Mouse (Mus musculus) cerebellum, postnatal 36 days (tissue): Measurements from ENCODE around the gene Ear6.

Source experiments
- DNase-seq, 2 experiments: peaks; one replicate each; pipeline ENCODE4 v3.0.0; 2021 to 2022; ENCODE audit warnings: mixed read lengths in 2 of 2

Ear6 gene

DNA sequence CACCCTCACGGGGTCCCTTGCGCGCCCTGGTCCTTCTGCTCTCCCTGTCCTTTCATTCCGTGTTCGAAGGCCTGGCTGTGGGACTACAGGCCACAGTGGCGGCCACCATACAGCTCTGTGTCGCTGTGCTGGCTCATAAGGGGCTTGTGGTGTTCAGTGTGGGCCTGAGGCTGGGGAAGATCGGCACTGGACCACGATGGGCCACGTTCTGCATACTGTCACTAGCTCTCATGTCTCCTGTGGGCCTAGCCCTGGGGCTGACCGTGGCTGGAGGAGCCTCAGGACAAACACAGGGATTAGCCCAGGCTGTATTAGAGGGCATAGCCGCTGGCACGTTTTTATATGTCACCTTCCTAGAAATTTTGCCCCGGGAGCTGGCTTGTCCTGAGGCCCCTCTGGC is 41.6 kb downstream of the Ear6 start:
- no peak for DNase-seq

DNA sequence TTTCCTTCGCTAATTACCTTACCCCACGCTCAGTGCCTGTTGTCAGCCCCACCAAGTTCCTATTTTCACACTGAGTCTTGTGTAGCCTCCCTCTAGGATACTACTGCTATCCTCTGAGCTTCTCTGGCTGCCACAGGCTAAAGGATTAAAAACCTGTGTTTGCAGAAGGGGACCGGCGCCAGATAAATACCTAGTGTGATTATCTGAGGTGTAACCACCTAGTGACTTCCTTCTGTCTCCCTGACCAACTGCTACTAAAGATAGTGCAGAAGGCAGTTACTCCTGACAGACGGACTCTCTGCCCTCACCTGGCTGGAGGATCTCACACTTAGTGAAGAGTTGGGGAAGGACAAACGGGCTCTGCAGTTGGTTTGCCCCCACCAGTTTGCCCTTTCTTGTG is 42.5 kb downstream of the Ear6 start:
- DNase-seq: peak; percentile 25 to 49

DNA sequence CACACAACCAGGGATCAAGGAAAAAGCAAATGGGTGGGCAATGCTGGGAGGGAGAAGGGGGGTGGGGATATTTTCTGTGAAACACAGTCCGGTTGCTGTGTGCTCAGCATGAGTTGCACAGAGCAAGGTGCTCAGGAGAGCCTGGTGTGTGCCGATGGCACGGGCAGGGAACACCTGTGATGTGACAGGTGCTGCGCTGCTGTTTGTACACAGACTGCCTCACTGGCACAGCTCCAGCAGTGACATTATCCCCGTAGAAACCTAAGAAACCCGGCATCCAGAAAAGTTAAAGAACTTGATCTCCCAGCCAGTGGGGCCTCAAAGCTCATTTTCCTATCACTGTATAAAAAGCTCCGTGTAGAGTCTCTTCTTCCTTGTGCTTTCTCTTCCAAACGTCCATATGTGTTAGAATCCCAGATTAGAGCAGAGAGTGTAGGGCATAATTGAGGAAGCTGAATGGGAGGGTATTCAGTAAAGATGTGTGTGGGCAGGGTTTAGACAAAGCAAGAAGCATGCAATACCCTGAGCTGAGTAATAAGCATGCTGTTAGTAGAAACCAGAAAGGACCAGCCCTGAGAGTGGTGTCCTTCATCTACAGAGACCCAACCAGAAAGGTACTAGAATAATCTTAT is 43.2 kb downstream of the Ear6 start:
- peak in 1 of 2 experiments; percentile 18 for DNase-seq

DNA sequence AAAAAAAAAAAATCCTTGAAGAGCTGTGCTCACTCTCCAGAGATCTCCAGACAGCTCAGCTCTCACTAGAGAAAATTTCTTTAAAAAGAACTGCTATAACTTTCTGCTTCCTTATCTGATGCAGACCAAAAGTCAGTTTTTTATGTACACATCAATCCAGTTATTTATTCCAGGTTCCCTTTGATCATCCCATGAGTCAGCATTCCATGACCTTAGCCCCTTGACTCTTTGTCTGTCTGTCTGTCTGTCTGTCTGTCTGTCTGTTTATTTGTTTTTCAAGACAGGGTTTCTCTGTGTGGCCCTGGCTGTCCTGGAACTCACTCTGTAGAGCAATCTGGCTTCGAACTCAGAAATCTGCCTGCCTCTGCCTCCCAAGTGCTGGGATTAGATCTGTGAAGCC is 45.9 kb downstream of the Ear6 start:
- no peak for DNase-seq

DNA sequence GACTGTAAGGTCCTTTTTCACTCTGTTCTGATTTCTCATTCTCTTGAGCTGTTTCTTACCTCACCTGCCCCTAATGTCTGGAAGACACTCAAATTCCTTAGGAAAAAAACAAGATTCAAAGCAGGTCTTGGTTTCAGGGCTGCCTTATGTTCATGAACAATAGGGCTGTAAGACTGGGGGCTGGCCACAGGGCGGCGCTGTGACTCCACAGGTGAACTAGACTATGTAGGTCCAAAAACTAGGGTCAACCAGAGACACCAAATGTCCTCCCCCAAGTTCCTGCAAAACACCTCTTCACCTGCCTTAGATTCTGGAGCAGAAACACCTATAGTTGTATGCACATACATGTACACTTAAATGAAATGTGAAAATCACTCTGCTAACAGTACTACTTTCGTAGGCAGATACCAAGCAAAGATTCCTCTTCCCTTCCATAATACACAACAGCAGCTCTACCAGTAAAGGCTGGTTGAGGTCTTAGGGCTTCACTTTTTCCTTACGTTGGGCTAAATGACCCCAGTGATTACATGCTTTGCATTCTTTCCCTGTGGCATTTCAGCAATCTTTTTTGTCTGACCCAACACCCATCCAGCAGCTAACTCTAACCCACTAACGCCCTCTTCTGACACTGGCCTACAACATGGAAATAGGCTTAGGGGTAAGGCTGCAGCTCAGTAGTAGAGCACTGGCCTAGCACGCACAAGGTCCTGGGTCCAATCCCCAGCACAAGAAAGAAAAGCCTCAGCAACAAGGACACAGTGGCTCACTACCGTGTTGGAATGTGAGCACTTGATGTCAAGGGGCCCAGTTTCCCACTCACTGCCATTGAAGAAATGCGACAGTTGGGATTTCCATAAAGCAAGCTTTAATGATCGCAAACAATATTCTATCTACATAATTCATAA is 49.6 kb downstream of the Ear6 start:
- peak; percentile 85 for DNase-seq

DNA sequence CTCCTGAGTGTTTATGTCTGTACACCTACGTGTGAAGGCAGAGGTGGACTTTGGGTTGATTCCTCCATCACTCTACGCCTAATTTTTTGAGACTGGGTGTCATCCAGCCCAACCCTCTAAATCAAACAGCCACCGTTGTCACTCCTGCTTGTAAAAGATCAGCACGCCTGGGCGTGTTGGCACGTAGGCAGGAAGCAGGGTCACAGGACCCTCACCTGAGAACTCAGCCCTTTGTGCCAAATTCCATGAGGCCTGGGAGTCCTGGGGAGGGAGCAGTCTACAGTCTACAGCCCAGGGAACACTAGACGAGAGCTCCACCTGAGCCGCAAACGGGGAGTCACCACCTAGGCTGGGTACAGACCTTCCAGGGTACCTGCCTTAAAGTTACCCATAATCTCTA is 50.3 kb downstream of the Ear6 start:
- DNase-seq: no peak
